Mouse (Mus musculus) fibroblast of lung, adult 2 months (primary cell): ENCODE measurements around the gene Gadd45gip1.
A peak's percentile ranks its signal among the peaks of the same experiment; 100 is the strongest.

Source experiments
- DNase-seq: peaks from one replicate; pipeline ENCODE4 v3.0.0-alpha.2; 2011; ENCODE audit warnings: low read depth

Gadd45gip1 gene

DNA sequence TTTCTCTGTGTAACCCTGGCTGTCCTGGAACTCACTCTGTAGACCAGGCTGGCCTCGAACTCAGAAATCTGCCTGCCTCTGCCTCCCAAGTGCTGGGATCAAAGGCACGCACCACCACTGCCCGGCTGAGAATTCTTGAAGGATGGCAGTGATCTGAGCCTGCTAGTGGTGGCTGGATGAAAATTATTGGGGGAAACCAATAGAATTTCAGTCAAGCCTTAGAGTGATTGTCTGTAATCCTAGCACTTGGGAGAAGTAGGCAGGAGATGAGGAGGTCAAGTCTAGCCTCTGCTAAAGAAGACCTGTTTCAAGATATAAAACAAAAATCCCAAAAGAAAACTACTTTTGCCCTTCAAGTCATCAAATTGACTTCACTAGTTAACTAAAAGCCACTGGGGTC is 25.1 kb downstream of the Gadd45gip1 start:
- no peak for DNase-seq

DNA sequence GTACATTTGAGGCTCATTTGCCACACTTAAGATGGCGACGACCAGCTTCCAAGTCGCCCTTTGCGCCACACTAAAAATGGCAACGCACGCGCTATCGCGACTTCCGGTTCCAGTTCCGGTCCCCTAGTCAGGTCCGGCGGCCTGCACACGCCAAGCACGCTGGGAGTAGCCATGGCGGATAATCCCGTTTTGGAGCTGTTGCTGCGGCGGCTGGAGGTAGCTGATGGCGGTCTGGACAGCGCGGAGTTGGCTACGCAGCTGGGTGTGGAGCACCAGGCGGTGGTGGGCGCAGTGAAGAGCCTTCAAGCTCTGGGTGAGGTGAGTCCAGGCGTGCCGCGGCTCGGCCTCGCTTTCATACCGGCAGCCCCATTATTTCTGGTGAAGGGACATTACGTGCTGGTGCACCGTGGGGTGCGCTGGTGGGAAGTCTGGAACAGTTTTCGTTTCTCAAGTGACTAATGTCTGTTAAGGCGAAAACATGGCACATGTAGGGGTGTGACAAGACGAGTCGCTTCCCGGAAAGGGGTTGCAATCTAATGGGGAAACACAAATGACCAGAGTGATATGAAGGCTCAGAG is 25.6 kb downstream of the Gadd45gip1 start, which contains the start of gene Farsa:
Farsa (plus strand) TSS at position 126 of the 578 bp plus-strand sequence.
- DNase-seq, result peak; percentile 86

- DNase-seq, result no peak
Observed at GRCm38 (mm10) chr8:84871376-84872308, 40.3 kb downstream of the Gadd45gip1 start, which contains the start of gene Syce2. TSS of gene Syce2 (plus strand) at chr8:84872111.

GRCm38 (mm10) chr8:84872309-84872965 is 41.1 kb downstream of the Gadd45gip1 start:
- DNase-seq, result no peak

DNA sequence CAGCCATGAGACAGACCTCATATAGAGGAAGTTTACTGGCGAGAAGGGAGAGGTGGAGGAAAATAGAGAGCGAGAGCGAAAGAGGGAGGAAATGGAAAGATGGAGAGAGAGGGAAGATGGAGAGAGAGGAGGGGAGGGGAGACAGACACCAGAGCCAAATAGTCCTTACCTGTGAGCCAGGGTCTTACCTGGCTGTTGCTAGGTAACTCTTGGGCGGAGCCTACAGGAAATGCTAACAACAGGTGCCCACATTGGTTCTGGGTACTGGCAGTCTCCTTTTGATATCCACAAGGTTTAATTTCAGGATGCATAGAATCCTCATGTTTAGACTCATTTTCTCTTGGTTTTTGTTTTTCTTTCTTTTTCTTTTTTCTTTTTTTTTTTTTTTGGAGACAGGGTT is 41.7 kb downstream of the Gadd45gip1 start:
- no peak for DNase-seq

DNA sequence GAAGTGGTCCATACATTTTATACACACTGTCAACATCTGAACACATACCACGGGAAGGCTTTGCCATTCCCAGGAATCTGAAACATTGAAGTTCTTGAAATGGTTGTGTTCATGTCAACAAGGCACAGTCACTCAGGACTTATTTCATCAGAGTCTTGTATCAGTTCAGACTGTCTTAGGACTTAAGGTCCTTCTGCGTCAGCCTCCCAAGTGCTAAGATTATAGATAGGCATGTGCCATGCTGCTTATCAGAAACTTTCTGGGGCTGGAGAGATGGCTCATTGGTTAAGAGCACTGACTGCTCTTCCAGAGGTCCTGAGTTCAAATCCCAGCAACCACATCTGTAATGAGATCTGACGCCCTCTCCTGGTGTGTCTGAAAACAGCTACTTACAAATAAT is 43.0 kb downstream of the Gadd45gip1 start:
- no peak for DNase-seq

GRCm38 (mm10) chr8:84877297-84878035 is 46.1 kb downstream of the Gadd45gip1 start:
- DNase-seq, result no peak

DNA sequence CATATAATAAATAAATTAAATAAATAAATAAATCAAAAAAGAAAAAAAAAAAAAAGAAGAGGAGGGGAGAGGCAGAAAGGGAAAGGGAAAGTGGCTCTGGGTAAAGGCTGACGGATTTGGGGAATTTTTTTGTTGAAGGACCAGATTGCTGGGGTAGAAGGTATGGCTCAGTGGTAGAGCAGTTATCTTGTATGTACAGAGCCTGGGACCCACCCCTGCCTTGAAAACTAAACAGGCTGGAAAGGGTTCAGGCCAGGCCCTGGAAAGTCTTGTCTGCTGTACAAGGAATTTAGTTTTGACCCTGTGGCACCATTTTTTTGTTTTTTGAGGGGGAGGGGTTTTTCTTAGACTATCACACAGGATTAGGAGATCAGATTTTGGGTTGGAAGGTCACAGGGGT is 47.6 kb downstream of the Gadd45gip1 start:
- no peak for DNase-seq

DNA sequence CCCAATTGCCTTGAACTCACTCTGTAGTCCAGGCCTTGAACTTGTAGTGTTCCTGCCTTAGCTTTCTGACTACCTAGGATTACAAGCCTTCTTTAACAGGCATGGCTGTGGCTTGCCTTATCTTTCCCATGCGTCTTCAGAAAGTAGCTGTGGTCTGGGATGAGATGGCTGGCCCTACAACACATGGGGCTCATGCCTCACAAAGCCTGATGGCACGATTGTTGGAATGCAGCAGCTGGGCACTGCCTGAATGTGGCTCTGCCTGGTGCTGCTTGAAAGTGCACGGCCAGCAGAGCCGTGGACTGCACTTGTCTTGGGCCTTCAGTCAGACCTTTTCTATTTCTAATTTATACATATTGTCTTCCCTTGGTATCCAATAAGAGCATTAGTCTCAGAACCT is 53.4 kb downstream of the Gadd45gip1 start:
- DNase-seq, result no peak
